Mouse (Mus musculus) embryonic fibroblast, embryonic 13.5 days (primary cell): ENCODE results near the gene Ntsr1. TPM values are rescaled to one million over a fixed set of nuclear protein-coding genes. Genes with fewer than 3 reads are reported as not detected.

Experiments
- H3K27ac ChIP-seq: 2 replicates; pipeline ENCODE4 v1.5.1; 2012; ENCODE audit warnings: low read length, control low read depth, inconsistent platforms; ENCODE audit not compliant: insufficient read depth
- H3K4me1 ChIP-seq: 2 replicates; pipeline ENCODE4 v1.6.1; 2011; ENCODE audit warnings: low read length; ENCODE audit not compliant: control insufficient read depth, insufficient read depth
- H3K4me3 ChIP-seq: 2 replicates; pipeline ENCODE4 v1.5.1; 2011; ENCODE audit warnings: mild to moderate bottlenecking, control low read depth, low read length; ENCODE audit not compliant: insufficient read depth
- CTCF ChIP-seq: IDR thresholded peaks from 2 replicates; pipeline ENCODE4 v1.5.1; 2011; ENCODE audit warnings: mild to moderate bottlenecking, control low read depth, low read length, moderate library complexity, borderline replicate concordance; ENCODE audit not compliant: insufficient read depth
- POLR2A ChIP-seq: IDR thresholded peaks from 2 replicates; pipeline ENCODE4 v1.6.1; 2011; ENCODE audit warnings: low read depth, mild to moderate bottlenecking, control low read depth, low read length, moderate library complexity
- polyA plus RNA-seq: library from polyadenylated mRNA; stranded (reverse); fragments of >200 nt; gene quantifications from 2 replicates; pipeline ENCODE4 v1.2.4, GENCODE M21; 2011; ENCODE audit warnings: low read depth; ENCODE audit not compliant: missing spikeins, insufficient read length

Ntsr1 gene
- polyA plus RNA-seq, 1 experiment, result not detected

DNA sequence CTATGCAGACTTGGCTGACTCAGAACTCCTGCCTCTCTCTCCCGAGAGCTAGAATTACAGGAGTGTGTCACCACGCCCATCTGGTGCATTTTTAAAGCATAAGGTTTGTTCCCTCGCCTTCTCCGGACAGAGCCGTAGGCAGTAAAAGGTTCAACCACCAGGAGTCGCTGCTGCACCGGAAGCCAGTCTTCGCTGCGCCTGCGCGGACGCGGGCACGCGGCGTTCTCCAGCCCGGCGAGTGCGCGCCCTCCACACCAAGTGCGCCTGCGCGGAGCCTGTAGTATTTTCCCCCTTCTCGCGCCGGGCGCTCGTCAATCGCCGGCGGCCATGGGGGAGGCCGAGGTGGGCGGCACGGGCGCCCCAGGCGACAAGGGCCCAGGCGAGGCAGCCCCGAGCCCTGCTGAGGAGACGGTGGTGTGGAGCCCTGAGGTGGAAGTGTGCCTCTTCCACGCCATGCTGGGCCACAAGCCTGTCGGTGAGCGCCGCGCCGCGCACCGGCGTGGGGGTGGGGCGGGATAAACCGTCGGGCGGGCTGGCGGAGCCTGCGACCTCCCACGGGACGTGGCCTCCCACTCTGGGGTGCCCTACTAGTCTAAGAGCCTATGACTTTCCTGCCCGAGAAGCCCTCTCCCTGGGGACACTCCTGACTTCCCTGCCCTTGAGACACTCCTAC lies 82.8 kb downstream of the Ntsr1 start:
- Histone ChIP-seq H3K27ac (no peak overlapping the region), H3K4me1 (peaks cover 7% of the 10 kb centered on the region; the same call in 1 of the 2 replicates), H3K4me3 (peak overlapping the region; percentile 67)
- peak; percentile 76 for TF ChIP-seq POLR2A
- peak; percentile 78 for TF ChIP-seq CTCF

DNA sequence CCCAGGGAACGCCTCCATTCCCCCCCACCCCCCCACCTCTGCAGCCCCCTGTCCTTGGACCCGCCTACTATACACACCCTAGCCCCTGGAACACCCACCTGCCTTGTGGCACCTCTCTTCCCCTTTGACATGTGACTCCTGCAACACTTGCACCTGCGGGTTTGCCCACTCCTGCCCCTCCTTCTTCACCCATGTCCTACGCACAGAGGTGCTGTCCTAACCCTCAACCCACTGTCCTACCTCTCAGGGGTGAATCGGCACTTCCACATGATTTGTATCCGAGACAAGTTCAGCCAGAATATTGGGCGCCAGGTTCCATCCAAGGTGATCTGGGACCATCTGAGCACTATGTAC lies 83.4 kb downstream of the Ntsr1 start:
- peak overlapping the region; percentile 67 for H3K4me3 ChIP-seq
- no peak overlapping the region for H3K27ac ChIP-seq
- TF ChIP-seq CTCF, result no peak
- TF ChIP-seq POLR2A, result no peak
- H3K4me1 ChIP-seq, result peaks cover 4% of the 10 kb centered on the region; the same call in 1 of the 2 replicates

DNA sequence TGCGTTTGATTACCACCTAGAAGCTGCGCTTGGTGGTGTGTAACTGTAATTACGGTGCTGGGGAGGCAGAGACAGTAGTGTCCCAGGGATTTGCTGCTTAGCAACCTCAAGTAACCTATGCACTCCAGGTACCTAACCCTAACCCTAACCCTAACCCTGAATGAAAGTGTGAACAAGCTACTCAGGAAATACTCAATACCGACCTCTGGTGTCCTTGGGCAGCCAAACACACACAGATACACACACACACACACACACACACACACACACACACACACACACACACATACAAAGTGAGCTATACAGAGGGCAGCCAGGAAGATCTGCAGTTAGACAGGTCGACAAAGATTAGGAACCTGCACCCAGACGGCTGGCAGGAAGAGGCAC lies 89.0 kb downstream of the Ntsr1 start:
- Histone ChIP-seq H3K4me1 (no peaks in the 10 kb centered on the region), H3K4me3 (peak overlapping the region; percentile 67), H3K27ac (peak overlapping the region; percentile 9; the same call in 1 of the 2 replicates)
- TF ChIP-seq CTCF (no peak), POLR2A (no peak)

DNA sequence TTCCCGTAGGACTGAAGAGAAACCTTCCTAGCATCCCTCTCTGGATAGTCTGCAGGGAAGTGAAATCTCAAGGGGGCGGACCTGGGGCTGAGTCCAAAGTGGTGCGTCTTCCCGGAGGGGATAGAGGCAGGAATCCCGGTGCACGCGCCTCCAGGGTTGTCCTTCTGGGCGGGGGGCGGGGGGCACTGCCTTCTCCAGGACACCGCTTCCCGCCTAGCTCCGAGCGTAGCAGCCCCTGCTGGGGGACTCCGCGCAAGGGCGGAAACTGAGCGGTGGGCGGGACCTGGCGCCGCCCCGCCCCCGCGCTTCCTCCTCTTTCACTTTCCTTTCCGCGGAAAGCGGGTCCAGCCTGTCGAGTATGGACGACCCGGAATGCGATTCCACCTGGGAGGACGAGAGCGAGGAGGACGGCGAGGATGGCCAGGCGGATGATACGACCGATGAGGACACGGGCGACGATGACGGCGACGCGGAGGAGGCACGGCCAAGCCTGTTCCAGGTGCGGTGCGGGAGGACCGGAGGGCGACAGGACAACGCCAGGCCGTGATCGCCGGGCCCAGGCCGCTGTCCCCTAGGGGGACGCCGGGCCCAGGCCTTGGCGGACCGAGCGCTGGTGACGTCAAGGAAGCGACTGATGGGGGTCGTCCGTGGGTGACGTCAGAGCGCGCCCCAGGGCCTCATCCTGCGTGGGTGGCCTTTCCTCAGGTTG lies 89.5 kb downstream of the Ntsr1 start, which contains the start of gene Ogfr:
Ogfr (plus strand) TSS at position 123 of the 709 bp plus-strand sequence.
- Histone ChIP-seq H3K4me1 (no peaks in the 10 kb centered on the region), H3K27ac (peak within 1 kb of the TSS; percentile 76), H3K4me3 (peak within 1 kb of the TSS; percentile 67)
- peak; percentile 84 for TF ChIP-seq POLR2A
- TF ChIP-seq CTCF, result no peak

Other genes starting within 250 kb of the Ntsr1 start
- gene Rps21, start 242.6 kb upstream of the Ntsr1 start, polyA plus RNA-seq, result 1,138 and 1,342 TPM in 2 replicates
- gene Cables2, start 226.5 kb upstream of the Ntsr1 start, polyA plus RNA-seq, result 12.5 and 13.4 TPM in 2 replicates
- not detected in 2 replicates for gene Rbbp8nl, start 210.1 kb upstream of the Ntsr1 start, polyA plus RNA-seq
- gene Gata5, start 165.3 kb upstream of the Ntsr1 start, polyA plus RNA-seq, result not detected in 2 replicates
- gene Slco4a1, start 43.7 kb upstream of the Ntsr1 start, polyA plus RNA-seq, result 4.2 and 8.0 TPM in 2 replicates
- gene Mrgbp, start 81.3 kb downstream of the Ntsr1 start, polyA plus RNA-seq, result 13.1 TPM in 2 replicates
- 78.0 and 78.2 TPM in 2 replicates for gene Ogfr, start 89.3 kb downstream of the Ntsr1 start, polyA plus RNA-seq
- 1.0 and 2.5 TPM in 2 replicates for gene Col9a3, start 97.8 kb downstream of the Ntsr1 start, polyA plus RNA-seq
- 10.8 and 11.6 TPM in 2 replicates for gene Tcfl5, start 142.7 kb downstream of the Ntsr1 start, polyA plus RNA-seq
- 29.3 and 31.3 TPM in 2 replicates for gene Dido1, start 210.0 kb downstream of the Ntsr1 start, polyA plus RNA-seq
- 58.0 and 71.8 TPM in 2 replicates for gene Gid8, start 210.1 kb downstream of the Ntsr1 start, polyA plus RNA-seq
- gene Slc17a9, start 225.3 kb downstream of the Ntsr1 start, polyA plus RNA-seq, result 1.5 and 2.9 TPM in 2 replicates